Mouse (Mus musculus): ENCODE measurements at regions not wholly inside any gene's neighbourhood (a gene's known extent, or its start where the extent isn't known, plus 50 kb on each side); places are given as distances from the start of the nearest gene placed in this dataset.
"Not testable (repeated sequence)": the region's sequence is repeated elsewhere in the genome, so short reads cannot be mapped to it uniquely, and the experiment has no call there.

DNA sequence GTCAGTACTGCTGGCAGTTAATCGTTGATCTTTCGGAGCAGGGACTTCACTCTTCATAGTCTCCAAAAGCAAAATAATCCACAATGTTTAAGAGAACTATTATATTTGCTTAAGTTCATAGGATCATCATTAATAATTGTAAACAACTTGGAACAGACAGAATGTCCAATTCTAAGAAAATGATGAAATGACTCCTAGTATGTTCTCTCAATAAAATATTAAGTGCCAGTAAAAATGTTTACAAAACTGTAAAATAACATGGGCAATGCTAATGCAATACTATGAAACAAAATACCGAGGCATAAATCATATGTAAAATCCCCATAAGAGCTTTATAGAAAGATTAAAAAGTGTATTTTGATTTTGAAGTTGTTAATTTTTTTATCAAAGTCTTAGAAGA, 1994.8 kb downstream of the 9330182O14Rik start:
- WGBS: 94% methylated on average over 3 of the region's 3 CpGs
- no peaks in the 10 kb centered on the region for H3K36me3 ChIP-seq (ENCODE audit: control insufficient read depth, insufficient read depth, low read length)
- H3K27me3 ChIP-seq (replicated peaks; ENCODE audit: control insufficient read depth, insufficient read depth, low read length): no peaks in the 10 kb centered on the region

GRCm38 (mm10) chr15:42166546-42166945, 2032.4 kb downstream of the 9330182O14Rik start:
- no peak overlapping the region for H3K4me2 ChIP-seq (ENCODE audit: low read length)
- no peaks in the 10 kb centered on the region for H3K4me1 ChIP-seq (ENCODE audit: control insufficient read depth, insufficient read depth, low read depth, low read length)
- no peak overlapping the region for H3K27ac ChIP-seq (ENCODE audit: low read depth, low read length)
- H3K9me3 ChIP-seq (ENCODE audit: control insufficient read depth, low read length): no peaks in the 10 kb centered on the region
- no peak overlapping the region for H3K4me3 ChIP-seq (ENCODE audit: low read length)
- no peak for ATAC-seq
- H3K9ac ChIP-seq (ENCODE audit: low read depth, low read length): no peak overlapping the region
- no peaks in the 10 kb centered on the region for H3K36me3 ChIP-seq (ENCODE audit: control insufficient read depth, insufficient read depth, low read length)
- H3K27me3 ChIP-seq (replicated peaks; ENCODE audit: control insufficient read depth, insufficient read depth, low read length): no peaks in the 10 kb centered on the region

More for the DNA sequence above, 1994.8 kb downstream of the 9330182O14Rik start:
- no peaks in the 10 kb centered on the region for H3K9me3 ChIP-seq (ENCODE audit: control insufficient read depth, low read length)
- no peak for ATAC-seq
- H3K27ac ChIP-seq (ENCODE audit: low read depth, low read length): no peak overlapping the region
- H3K4me2 ChIP-seq (ENCODE audit: low read length): no peak overlapping the region
- no peak overlapping the region for H3K9ac ChIP-seq (ENCODE audit: low read depth, low read length)
- H3K4me1 ChIP-seq (ENCODE audit: control insufficient read depth, insufficient read depth, low read depth, low read length): no peaks in the 10 kb centered on the region
- H3K4me3 ChIP-seq (ENCODE audit: low read length): no peak overlapping the region

- not testable (repeated sequence) for H3K27me3 ChIP-seq (replicated peaks; ENCODE audit: control insufficient read depth, insufficient read depth, low read length); H3K9ac ChIP-seq (ENCODE audit: low read depth, low read length); H3K9me3 ChIP-seq (ENCODE audit: control insufficient read depth, low read length); H3K36me3 ChIP-seq (ENCODE audit: control insufficient read depth, insufficient read depth, low read length); H3K4me1 ChIP-seq (ENCODE audit: control insufficient read depth, insufficient read depth, low read depth, low read length); H3K27ac ChIP-seq (ENCODE audit: low read depth, low read length); H3K4me2 ChIP-seq (ENCODE audit: low read length); H3K4me3 ChIP-seq (ENCODE audit: low read length); ATAC-seq
- 86% methylated on average over 1 of the region's 1 CpGs for WGBS
Observed at GRCm38 (mm10) chr15:42177766-42178165, 2043.6 kb downstream of the 9330182O14Rik start.

- no peak overlapping the region for H3K4me2 ChIP-seq (ENCODE audit: low read length)
- no peaks in the 10 kb centered on the region for H3K27me3 ChIP-seq (replicated peaks; ENCODE audit: control insufficient read depth, insufficient read depth, low read length)
- H3K9me3 ChIP-seq (ENCODE audit: control insufficient read depth, low read length): no peaks in the 10 kb centered on the region
- 46% methylated on average over 5 of the region's 5 CpGs for WGBS
- no peak overlapping the region for H3K27ac ChIP-seq (ENCODE audit: low read depth, low read length)
- H3K4me1 ChIP-seq (ENCODE audit: control insufficient read depth, insufficient read depth, low read depth, low read length): no peaks in the 10 kb centered on the region
- ATAC-seq: peak; percentile 87
- H3K9ac ChIP-seq (ENCODE audit: low read depth, low read length): no peak overlapping the region
- H3K4me3 ChIP-seq (ENCODE audit: low read length): no peak overlapping the region
- H3K36me3 ChIP-seq (ENCODE audit: control insufficient read depth, insufficient read depth, low read length): no peaks in the 10 kb centered on the region
Observed at GRCm38 (mm10) chr15:42207187-42207846, 2073.2 kb downstream of the 9330182O14Rik start.

DNA sequence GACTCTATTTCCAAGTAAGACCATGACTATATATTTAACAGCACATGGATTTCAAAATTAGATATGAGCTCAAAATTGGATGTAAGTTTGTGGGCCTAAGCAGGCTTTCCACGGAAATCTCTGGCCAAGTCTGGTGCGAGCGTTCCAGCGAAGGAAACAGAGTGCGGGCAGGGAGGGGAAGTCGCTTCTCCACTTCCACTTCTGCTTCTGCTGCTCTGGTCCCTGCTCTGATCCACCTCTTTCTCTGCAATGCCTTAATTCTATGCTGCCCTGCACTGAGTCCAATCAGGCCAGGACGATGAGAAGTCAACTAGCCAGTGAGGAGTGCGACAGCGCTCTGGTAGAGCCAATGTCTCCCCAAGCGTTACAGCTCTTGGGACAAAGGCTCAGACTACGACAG, 2085.3 kb downstream of the 9330182O14Rik start:
- Histone ChIP-seq H3K4me1 (ENCODE audit: control insufficient read depth, insufficient read depth, low read depth, low read length) (no peaks in the 10 kb centered on the region), H3K27me3 (replicated peaks; ENCODE audit: control insufficient read depth, insufficient read depth, low read length) (no peaks in the 10 kb centered on the region), H3K27ac (ENCODE audit: low read depth, low read length) (no peak overlapping the region), H3K4me3 (ENCODE audit: low read length) (no peak overlapping the region), H3K9ac (ENCODE audit: low read depth, low read length) (no peak overlapping the region), H3K36me3 (ENCODE audit: control insufficient read depth, insufficient read depth, low read length) (no peaks in the 10 kb centered on the region), H3K9me3 (ENCODE audit: control insufficient read depth, low read length) (no peaks in the 10 kb centered on the region), H3K4me2 (ENCODE audit: low read length) (no peak overlapping the region)
- no peak for ATAC-seq
- 91% methylated on average over 11 of the region's 11 CpGs for WGBS

GRCm38 (mm10) chr15:42220005-42220404, 2085.8 kb downstream of the 9330182O14Rik start:
- Histone ChIP-seq H3K4me1 (ENCODE audit: control insufficient read depth, insufficient read depth, low read depth, low read length) (no peaks in the 10 kb centered on the region), H3K9ac (ENCODE audit: low read depth, low read length) (no peak overlapping the region), H3K9me3 (ENCODE audit: control insufficient read depth, low read length) (no peaks in the 10 kb centered on the region), H3K4me3 (ENCODE audit: low read length) (no peak overlapping the region), H3K36me3 (ENCODE audit: control insufficient read depth, insufficient read depth, low read length) (no peaks in the 10 kb centered on the region), H3K27ac (ENCODE audit: low read depth, low read length) (no peak overlapping the region), H3K4me2 (ENCODE audit: low read length) (no peak overlapping the region), H3K27me3 (replicated peaks; ENCODE audit: control insufficient read depth, insufficient read depth, low read length) (no peaks in the 10 kb centered on the region)
- 81% methylated on average over 3 of the region's 3 CpGs for WGBS
- no peak for ATAC-seq

- Histone ChIP-seq H3K4me2 (ENCODE audit: low read length) (no peak overlapping the region), H3K4me3 (ENCODE audit: low read length) (no peak overlapping the region), H3K27ac (ENCODE audit: low read depth, low read length) (no peak overlapping the region), H3K9ac (ENCODE audit: low read depth, low read length) (no peak overlapping the region), H3K4me1 (ENCODE audit: control insufficient read depth, insufficient read depth, low read depth, low read length) (no peaks in the 10 kb centered on the region), H3K9me3 (ENCODE audit: control insufficient read depth, low read length) (no peaks in the 10 kb centered on the region), H3K27me3 (replicated peaks; ENCODE audit: control insufficient read depth, insufficient read depth, low read length) (no peaks in the 10 kb centered on the region), H3K36me3 (ENCODE audit: control insufficient read depth, insufficient read depth, low read length) (no peaks in the 10 kb centered on the region)
- 88% methylated on average over 1 of the region's 1 CpGs for WGBS
- ATAC-seq: no peak
Observed at GRCm38 (mm10) chr15:42225006-42225405, 2090.8 kb downstream of the 9330182O14Rik start.

GRCm38 (mm10) chr15:42231692-42232091, 2097.5 kb downstream of the 9330182O14Rik start:
- Histone ChIP-seq H3K4me1 (ENCODE audit: control insufficient read depth, insufficient read depth, low read depth, low read length) (no peaks in the 10 kb centered on the region), H3K4me3 (ENCODE audit: low read length) (no peak overlapping the region), H3K9me3 (ENCODE audit: control insufficient read depth, low read length) (0 out of 2 replicates have a peak, but pooled peaks cover 3% of the 10 kb centered on the region), H3K9ac (ENCODE audit: low read depth, low read length) (no peak overlapping the region), H3K4me2 (ENCODE audit: low read length) (no peak overlapping the region), H3K36me3 (ENCODE audit: control insufficient read depth, insufficient read depth, low read length) (no peaks in the 10 kb centered on the region), H3K27me3 (replicated peaks; ENCODE audit: control insufficient read depth, insufficient read depth, low read length) (no peaks in the 10 kb centered on the region), H3K27ac (ENCODE audit: low read depth, low read length) (no peak overlapping the region)
- WGBS: 89% methylated on average over 3 of the region's 3 CpGs
- no peak for ATAC-seq

DNA sequence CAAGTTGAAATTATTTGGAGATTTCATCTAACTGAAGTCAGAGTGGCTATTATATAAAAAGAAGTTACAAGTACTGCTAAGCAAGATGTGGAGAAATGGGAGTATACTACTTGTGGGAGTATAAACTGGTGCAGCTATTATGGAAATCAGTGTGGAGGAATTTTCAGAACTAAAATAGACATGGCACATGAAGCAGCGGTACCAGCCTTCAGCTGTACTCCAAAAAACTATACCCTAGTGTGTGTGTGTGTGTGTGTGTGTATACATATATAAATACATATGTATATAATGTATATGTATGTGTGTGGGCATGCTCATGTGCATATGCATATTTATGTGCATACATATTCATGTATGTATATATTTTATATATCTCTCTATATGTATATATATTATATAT, 2112.6 kb downstream of the 9330182O14Rik start:
- Histone ChIP-seq H3K9me3 (ENCODE audit: control insufficient read depth, low read length) (peaks cover 2% of the 10 kb centered on the region; the same call in 1 of the 2 replicates), H3K4me1 (ENCODE audit: control insufficient read depth, insufficient read depth, low read depth, low read length) (no peaks in the 10 kb centered on the region), H3K4me3 (ENCODE audit: low read length) (no peak overlapping the region), H3K27me3 (replicated peaks; ENCODE audit: control insufficient read depth, insufficient read depth, low read length) (no peaks in the 10 kb centered on the region), H3K36me3 (ENCODE audit: control insufficient read depth, insufficient read depth, low read length) (no peaks in the 10 kb centered on the region), H3K27ac (ENCODE audit: low read depth, low read length) (no peak overlapping the region), H3K9ac (ENCODE audit: low read depth, low read length) (no peak overlapping the region), H3K4me2 (ENCODE audit: low read length) (no peak overlapping the region)
- ATAC-seq: no peak
- WGBS: 100% methylated on average over 1 of the region's 1 CpGs
